Mouse (Mus musculus) ES-CJ7 (cell line): ENCODE results near the gene Rwdd2b.

Source experiments
- DNase-seq: peaks from one replicate; pipeline ENCODE4 v3.0.0; 2011; ENCODE audit warnings: low read depth, low spot score

Rwdd2b gene

GRCm38 (mm10) chr16:87440184-87440686, at the start of gene Rwdd2b:
Rwdd2b (minus strand) TSS chr16:87440573.
- DNase-seq, result peak; percentile 93

- no peak for DNase-seq
These were observed 48.2 kb upstream of the Rwdd2b start for GRCm38 (mm10) chr16:87488605-87489004.

- no peak for DNase-seq
These were observed 46.4 kb upstream of the Rwdd2b start for GRCm38 (mm10) chr16:87486739-87487138.

GRCm38 (mm10) chr16:87484367-87484766, 44.0 kb upstream of the Rwdd2b start:
- no peak for DNase-seq

- DNase-seq, result no peak
These were observed 30.2 kb upstream of the Rwdd2b start for GRCm38 (mm10) chr16:87470579-87470978.

GRCm38 (mm10) chr16:87458752-87459151, 18.4 kb upstream of the Rwdd2b start:
- DNase-seq, result peak; percentile 66

- no peak for DNase-seq
These were observed 14.8 kb upstream of the Rwdd2b start for GRCm38 (mm10) chr16:87455180-87455611.

GRCm38 (mm10) chr16:87454419-87455179, 14.2 kb upstream of the Rwdd2b start, which contains the start of gene Usp16:
Usp16 (plus strand) TSS chr16:87454703.
- peak; percentile 86 for DNase-seq

GRCm38 (mm10) chr16:87453226-87453625, 12.9 kb upstream of the Rwdd2b start:
- no peak for DNase-seq

GRCm38 (mm10) chr16:87445528-87445927, 5.2 kb upstream of the Rwdd2b start:
- DNase-seq, result no peak

GRCm38 (mm10) chr16:87445110-87445509, 4.7 kb upstream of the Rwdd2b start:
- DNase-seq, result no peak

- no peak for DNase-seq
These were observed 3.7 kb upstream of the Rwdd2b start for GRCm38 (mm10) chr16:87444071-87444470.

- DNase-seq, result no peak
These were observed 2.9 kb upstream of the Rwdd2b start for GRCm38 (mm10) chr16:87443245-87443644.

- no peak for DNase-seq
These were observed 1.9 kb upstream of the Rwdd2b start for GRCm38 (mm10) chr16:87442291-87442690.

GRCm38 (mm10) chr16:87441089-87441488, 716 bp upstream of the Rwdd2b start:
- DNase-seq, result peak; percentile 72

- DNase-seq, result no peak
These were observed 1.7 kb downstream of the Rwdd2b start for GRCm38 (mm10) chr16:87438697-87439096.

GRCm38 (mm10) chr16:87437096-87437495, 3.3 kb downstream of the Rwdd2b start:
- no peak for DNase-seq

- peak; percentile 82 for DNase-seq
These were observed 4.8 kb downstream of the Rwdd2b start for GRCm38 (mm10) chr16:87435411-87436205.

GRCm38 (mm10) chr16:87434946-87435345, 5.4 kb downstream of the Rwdd2b start:
- DNase-seq, result no peak

- no peak for DNase-seq
These were observed 6.1 kb downstream of the Rwdd2b start for GRCm38 (mm10) chr16:87434266-87434665.

GRCm38 (mm10) chr16:87432033-87432814, 8.1 kb downstream of the Rwdd2b start, which contains the start of gene Ltn1:
Ltn1 (minus strand) TSS chr16:87432612.
- DNase-seq, result peak; percentile 100

GRCm38 (mm10) chr16:87427516-87427915, 12.9 kb downstream of the Rwdd2b start:
- DNase-seq, result no peak
